Mouse (Mus musculus): Measurements from ENCODE around the gene Pcsk5. TPM values are rescaled to one million over a fixed set of nuclear protein-coding genes. Genes with fewer than 3 reads are reported as not detected.

Pcsk5 gene
- total RNA-seq, 2 experiments from 2014 or later: 9.9 to 10.7 TPM

DNA sequence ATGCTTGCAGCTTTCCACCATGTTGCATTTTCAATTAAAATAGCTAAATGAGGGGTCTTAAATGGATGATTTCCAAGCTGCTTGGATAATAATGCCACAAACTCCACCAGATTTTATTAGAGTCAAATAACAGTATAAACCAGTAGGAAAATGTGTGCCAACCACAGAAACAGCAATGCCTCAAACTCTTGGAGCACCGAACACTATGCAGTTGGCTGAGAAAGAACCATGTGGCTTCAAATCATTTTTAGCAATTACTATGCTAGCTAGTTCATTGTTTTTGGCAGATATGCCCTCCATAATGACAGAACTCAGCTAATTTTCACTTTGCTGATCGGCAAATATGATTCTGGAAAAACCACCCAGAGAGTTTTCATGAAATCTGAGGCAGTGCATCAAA, 92.1 kb downstream of the Pcsk5 start:
- DNase-seq (ENCODE audit: low spot score in 2 of 2): no peak

DNA sequence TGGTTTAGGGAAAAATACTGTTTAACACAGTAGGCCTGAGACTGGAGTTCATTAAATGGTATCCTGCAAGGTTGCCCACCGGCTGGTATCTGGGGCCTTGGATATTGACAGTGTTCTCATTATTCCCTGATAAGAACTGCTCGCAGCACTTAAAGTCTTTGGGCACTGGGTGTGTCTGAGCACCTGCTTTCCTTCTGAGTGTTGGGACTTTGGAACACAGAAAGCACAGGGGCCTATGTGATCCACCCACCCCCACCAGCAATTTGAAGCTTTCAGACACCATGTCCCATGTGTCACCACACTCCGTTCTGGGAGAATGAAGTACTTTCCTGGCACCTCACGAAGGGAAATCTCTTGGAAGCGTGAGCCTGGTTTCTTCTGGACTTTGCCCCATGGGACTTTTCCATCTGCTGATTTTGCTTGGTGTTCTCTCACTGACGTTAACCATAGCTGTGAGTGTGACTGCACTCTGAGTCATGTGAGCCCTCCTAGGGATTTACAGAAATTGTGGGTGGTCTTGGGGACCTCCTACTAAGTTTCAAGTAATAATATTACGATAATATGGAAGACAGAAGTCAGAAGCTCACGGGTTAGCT, 92.9 kb downstream of the Pcsk5 start:
- DNase-seq (ENCODE audit: low spot score in 2 of 2): no peak

DNA sequence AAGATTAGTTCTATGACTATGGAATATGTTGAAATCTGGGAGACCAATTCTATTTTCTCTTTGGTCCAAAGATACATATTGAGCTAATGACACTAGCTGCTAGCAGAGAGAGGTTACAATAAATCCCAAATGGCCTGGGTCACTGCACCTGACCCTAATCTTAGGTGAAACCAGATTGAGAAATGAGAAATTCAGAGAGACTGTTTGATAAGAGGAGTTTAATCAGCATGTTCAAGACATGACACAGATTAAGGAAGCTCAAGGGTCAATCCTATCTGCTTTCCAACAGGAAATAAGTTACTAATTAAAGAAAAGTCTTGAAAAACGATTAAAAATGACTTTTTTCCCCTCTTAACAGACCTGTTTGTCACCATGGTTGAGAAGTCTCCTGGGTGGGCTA, 96.0 kb downstream of the Pcsk5 start:
- DNase-seq (ENCODE audit: low spot score in 2 of 2): no peak

GRCm38 (mm10) chr19:17732676-17733277, 104.7 kb downstream of the Pcsk5 start:
- DNase-seq (ENCODE audit: low spot score in 2 of 2): no peak

DNA sequence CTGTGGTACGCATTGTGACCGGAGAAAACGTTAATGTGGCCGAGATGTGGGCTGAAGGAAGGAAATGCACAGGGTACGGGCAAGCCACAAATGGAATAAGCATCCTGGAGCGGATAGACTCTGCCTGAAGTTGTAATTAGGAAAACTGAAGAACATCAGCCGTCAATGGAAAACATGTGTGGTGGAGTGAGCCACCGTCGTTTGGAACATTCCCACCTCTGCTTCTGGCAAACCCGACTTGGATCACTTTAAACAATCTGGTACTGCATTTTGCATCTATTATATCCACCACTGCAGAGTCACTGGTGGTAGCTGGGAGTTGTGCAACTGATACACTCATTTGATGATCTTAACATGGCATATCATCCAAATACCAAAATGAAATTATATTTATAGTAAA, 120.4 kb downstream of the Pcsk5 start:
- no peak for DNase-seq (ENCODE audit: low spot score in 2 of 2)

- no peak for DNase-seq (ENCODE audit: low spot score in 2 of 2)
Measured at GRCm38 (mm10) chr19:17715281-17715955, 122.0 kb downstream of the Pcsk5 start.

- no peak for DNase-seq (ENCODE audit: low spot score in 2 of 2)
Measured at GRCm38 (mm10) chr19:17691626-17692025, 145.8 kb downstream of the Pcsk5 start.

GRCm38 (mm10) chr19:17678371-17678770, 159.1 kb downstream of the Pcsk5 start:
- peak; percentile 21 to 28 for DNase-seq (ENCODE audit: low spot score in 2 of 2)

GRCm38 (mm10) chr19:17662676-17663075, 174.8 kb downstream of the Pcsk5 start:
- no peak for DNase-seq (ENCODE audit: low spot score in 2 of 2)

DNA sequence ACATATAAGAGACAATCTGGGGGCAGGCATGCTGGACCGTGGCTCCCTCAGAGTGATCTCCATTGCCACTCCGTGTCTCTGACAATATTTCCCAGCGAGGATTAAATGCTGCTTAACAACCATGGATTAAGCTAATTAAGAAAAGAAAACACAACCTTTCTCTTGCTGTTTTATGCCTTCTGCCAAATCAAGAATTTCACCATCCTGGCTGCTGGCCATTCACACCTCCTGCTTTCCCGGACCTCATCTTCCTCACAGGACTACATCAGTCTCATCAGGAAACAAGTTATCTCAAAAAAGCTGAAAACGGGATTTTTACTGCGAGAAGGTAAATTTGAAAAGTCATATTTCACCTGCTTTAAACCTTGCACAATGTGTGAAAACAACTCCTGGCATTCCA, 175.2 kb downstream of the Pcsk5 start:
- DNase-seq (ENCODE audit: low spot score in 2 of 2): no peak

GRCm38 (mm10) chr19:17659321-17659720, 178.1 kb downstream of the Pcsk5 start:
- DNase-seq (ENCODE audit: low spot score in 2 of 2): no peak

DNA sequence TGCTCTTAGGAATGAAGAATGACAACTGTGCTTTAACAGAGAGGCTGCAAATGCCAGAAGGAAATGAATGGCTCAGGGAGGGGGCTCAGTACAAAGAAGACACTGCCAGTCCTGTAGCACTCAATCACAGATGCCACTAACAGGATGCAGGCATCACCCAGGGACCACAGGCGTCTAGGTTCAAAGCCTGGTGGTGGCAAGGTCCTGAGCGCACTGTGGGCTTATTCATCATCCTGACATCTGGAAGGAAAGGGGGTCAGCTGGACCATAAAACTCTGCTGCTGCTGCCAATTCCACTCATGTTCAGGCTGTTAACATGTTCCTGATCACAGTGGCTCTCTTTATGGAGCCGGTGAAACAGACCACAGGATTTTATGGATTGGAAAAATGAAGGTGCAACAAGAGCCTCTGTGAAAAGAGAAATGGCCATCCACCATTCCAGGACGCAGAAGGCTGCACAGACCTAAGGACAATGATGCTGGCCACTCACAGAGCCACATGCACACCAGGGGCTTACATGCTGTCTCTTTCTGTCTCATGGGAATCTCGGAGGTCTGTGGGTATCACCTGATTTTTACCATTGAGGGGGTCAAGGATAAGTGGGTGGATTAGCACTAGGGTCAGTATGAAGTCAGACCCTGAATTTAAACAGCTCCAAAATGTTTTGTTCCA, 186.5 kb downstream of the Pcsk5 start:
- no peak for DNase-seq (ENCODE audit: low spot score in 2 of 2)

- no peak for DNase-seq (ENCODE audit: low spot score in 2 of 2)
Measured at GRCm38 (mm10) chr19:17649967-17650366, 187.5 kb downstream of the Pcsk5 start.

- no peak for DNase-seq (ENCODE audit: low spot score in 2 of 2)
Measured at GRCm38 (mm10) chr19:17643128-17643797, 194.2 kb downstream of the Pcsk5 start.

- no peak for DNase-seq (ENCODE audit: low spot score in 2 of 2)
Measured at GRCm38 (mm10) chr19:17635984-17636383, 201.4 kb downstream of the Pcsk5 start.

GRCm38 (mm10) chr19:17615646-17616045, 221.8 kb downstream of the Pcsk5 start:
- no peak for DNase-seq (ENCODE audit: low spot score in 2 of 2)

GRCm38 (mm10) chr19:17606510-17606909, 230.9 kb downstream of the Pcsk5 start:
- no peak for DNase-seq (ENCODE audit: low spot score in 2 of 2)

DNA sequence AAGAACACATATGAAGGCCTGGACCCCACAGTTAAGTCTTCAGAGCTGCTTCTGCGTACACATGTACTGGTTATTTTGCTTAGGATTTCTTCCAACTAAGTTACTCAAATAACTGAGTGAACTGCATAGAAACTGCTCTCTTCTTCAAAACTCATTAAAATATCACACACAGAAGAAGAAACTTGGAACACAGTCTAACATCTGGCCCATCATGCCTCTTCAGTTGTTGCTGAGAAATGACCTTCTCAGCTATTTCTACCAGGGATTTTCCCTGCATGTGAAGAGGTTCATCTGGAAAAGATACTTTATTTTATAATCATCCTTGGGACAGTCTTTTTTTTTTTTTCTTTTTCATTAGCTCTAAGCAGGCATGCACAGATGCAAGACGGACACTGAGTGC, 231.3 kb downstream of the Pcsk5 start:
- DNase-seq (ENCODE audit: low spot score in 2 of 2): no peak

DNA sequence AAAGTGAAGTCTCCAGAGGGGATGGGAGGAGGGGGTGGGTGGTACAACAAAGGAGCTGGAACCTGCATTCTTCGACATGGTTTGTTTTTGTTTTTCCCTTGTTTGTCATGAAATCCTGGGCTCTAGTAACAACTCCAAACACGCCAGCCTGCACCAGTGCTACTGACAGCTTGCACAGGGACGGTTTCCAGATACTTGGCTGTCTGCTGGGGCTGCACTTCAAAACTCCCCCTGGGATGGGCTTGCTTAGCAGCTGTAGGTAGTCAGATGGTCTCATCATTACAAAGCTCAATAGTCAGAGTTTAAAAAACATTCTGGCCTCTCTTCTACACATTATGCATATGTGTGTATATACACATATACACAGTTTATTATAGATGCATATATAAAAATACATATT, 234.1 kb downstream of the Pcsk5 start:
- DNase-seq (ENCODE audit: low spot score in 2 of 2): no peak

GRCm38 (mm10) chr19:17600347-17600746, 237.1 kb downstream of the Pcsk5 start:
- DNase-seq (ENCODE audit: low spot score in 2 of 2): no peak

DNA sequence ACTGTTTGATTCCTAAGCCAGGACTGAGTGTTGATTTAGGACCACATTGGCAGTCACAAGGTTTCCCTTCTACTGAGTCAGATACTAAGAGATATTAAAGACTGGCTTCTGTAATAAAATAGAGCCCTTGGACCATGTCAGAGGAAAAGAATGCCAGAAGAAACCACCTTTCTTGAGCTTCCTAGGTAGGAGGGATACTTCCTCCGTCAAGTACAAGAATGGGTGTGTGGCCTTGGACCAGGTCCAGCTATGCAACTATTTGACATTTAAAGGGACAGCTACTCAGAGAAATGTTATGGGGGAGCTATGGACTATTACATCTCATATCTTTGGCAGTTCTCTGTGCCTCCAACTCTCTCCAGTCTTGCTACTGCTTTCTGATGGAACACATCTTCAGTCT, 244.6 kb downstream of the Pcsk5 start:
- no peak for DNase-seq (ENCODE audit: low spot score in 2 of 2)

DNA sequence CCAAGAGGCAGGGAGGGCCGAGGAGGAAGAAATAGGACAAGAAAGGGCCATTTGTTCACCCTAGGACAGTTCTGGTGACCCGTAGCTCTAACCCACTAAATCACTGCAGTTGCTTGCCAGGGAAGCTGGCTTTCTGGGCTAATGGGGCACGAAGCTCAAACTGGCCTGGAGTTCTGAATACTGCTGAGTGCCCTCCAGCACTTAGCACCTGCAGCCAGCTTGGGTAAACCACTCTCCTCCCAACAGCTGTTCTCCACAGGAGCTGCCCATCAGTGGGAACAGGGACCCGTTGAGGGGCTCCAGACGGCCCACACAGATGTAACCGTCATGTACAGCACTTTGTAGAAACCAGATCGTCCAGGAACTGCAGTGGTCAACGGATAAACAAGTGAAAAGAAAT, 246.1 kb downstream of the Pcsk5 start:
- no peak for DNase-seq (ENCODE audit: low spot score in 2 of 2)

All from left cerebral cortex, adult 18-20 months (tissue).